Mouse (Mus musculus): ENCODE results near the gene Irx3.

DNA sequence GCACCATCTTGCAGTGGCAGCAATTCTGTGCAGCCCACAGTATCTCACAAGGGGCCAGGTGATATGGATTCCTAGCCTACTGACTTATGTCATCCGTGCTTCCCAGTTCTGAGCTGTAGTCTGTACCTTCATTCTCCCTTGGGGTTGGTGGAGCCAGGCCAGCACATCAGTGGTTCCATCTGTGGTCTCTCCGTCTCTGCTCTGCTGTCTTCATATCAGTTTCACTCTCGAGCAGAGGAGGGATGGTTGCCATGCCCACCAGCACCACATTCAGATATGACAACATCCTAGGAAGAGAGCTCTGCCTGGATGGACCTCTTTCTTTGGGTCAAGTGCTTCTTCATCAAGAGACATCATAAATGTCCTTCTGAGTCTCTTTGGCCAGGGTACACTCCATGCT is 43.8 kb upstream of the Irx3 start:
- no peak for TF ChIP-seq CTCF (IDR thresholded peaks at IDR 0.05; ENCODE audit: low read depth, low read length)
- TF ChIP-seq POLR2AphosphoS5 (IDR thresholded peaks at IDR 0.05; ENCODE audit: insufficient replicate concordance, low read depth, low read length) = no peak
- TF ChIP-seq GATA2 (IDR thresholded peaks at IDR 0.05; ENCODE audit: borderline replicate concordance, low read depth, low read length) = no peak

Measured in G1E (cell line).